Mouse (Mus musculus) liver, adult 2 months (tissue): ENCODE measurements around the gene Il18bp.

Source experiments
- CTCF ChIP-seq: fragments of 200-500 bp; IDR thresholded peaks from 2 replicates; pipeline ENCODE4 v1.5.1; 2011; ENCODE audit warnings: low read depth, low read length, control low read depth
- POLR2A ChIP-seq: fragments of 200-500 bp; IDR thresholded peaks from 2 replicates; pipeline ENCODE4 v1.6.1; 2011; ENCODE audit warnings: low read length, control low read depth; ENCODE audit not compliant: insufficient read depth; ENCODE audit errors: extremely low read depth

GRCm38 (mm10) chr7:102061353-102061752 is 42.9 kb upstream of the Il18bp start:
- TF ChIP-seq CTCF: no peak
- TF ChIP-seq POLR2A: no peak
